Mouse (Mus musculus): ENCODE results near the gene Dnaaf3.
A peak's percentile ranks its signal among the peaks of the same experiment; 100 is the strongest.

Gene Dnaaf3

DNA sequence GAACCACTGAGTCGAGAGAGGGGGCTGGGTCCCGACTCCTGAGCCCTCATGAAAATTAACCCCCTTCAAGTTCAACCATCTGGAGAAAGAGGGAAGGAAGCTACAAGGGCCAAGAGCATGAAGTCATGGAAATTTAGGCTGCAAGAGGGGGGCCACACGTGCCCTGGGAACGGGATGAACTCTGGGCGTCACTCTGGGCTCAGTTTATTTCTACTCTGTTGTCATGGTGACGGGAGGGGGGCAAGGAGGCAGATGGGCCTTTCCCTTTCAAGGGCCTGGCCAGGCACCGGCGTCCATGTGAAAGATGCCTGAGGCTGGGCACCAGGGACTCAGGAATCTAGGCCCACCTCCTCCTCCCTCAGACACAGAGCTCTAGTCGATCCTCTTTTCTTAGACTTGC is 34.0 kb downstream of the Dnaaf3 start:
- no peak for DNase-seq

DNA sequence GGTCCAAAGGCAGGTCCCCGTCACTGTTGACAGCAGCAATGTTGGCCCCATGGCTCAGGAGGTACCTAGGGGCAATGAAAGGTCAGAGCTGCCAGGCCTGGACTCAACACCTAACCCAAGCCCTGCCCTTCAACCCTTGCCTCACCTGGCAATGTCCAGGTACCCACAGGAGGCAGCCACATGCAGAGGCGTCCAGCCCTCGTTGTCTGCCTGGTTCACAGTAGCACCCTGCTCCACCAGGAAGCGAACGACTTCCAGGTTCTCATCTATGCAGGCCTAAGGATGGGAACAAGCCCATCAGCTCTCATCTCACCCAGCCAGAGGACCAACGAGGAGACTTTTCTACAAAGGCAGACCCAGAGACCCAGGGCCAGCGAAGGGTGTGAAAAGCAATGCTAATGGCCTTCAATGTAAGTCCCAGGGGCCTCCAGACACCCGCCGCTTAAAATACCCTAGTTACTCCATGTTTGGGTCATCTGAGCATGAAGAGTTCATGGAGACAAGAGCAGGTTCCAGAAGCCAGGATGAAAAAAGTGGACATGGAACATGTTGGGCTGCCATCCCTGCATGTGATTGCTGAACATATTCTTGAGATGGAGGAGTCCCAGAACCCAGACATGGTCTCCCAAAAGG is 34.9 kb downstream of the Dnaaf3 start:
- DNase-seq, result no peak

DNA sequence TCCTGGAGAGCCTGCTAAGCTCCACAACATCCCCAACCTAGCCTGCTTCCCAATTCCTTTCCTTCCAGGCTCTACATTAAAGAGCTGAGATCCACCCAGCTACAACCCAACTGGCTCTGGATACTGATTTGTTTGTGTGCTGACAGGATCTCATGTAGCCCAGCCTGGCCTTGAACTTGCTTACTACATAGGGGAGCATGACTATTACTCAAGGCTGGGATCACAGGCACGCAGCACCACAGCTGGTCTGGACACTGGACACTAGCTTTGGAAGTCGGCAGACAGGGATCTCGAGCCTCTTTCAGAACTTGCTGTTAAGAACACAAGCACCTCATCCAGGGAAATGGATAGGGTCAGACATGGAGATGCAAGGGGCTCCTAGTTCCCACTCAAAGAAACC is 35.8 kb downstream of the Dnaaf3 start:
- DNase-seq, result no peak

DNA sequence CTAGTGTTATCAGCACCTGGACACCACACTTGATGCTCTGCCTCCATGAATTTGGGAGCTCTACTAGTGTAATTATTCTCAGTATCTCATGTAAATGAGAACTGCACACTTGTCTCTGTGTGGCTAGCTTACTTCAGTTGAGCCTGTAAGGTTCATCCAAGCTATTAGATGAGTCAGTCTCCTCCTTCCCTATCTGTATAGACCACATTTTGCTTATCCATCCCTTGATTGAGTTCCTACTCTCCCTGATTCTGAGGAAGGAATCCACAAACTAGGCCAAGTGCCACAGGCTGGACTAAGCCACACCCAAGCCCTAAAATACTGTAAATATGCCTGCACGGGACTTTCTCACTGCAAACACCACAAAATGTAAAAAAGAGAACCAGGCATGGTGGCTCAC is 38.3 kb downstream of the Dnaaf3 start:
- no peak for DNase-seq

DNA sequence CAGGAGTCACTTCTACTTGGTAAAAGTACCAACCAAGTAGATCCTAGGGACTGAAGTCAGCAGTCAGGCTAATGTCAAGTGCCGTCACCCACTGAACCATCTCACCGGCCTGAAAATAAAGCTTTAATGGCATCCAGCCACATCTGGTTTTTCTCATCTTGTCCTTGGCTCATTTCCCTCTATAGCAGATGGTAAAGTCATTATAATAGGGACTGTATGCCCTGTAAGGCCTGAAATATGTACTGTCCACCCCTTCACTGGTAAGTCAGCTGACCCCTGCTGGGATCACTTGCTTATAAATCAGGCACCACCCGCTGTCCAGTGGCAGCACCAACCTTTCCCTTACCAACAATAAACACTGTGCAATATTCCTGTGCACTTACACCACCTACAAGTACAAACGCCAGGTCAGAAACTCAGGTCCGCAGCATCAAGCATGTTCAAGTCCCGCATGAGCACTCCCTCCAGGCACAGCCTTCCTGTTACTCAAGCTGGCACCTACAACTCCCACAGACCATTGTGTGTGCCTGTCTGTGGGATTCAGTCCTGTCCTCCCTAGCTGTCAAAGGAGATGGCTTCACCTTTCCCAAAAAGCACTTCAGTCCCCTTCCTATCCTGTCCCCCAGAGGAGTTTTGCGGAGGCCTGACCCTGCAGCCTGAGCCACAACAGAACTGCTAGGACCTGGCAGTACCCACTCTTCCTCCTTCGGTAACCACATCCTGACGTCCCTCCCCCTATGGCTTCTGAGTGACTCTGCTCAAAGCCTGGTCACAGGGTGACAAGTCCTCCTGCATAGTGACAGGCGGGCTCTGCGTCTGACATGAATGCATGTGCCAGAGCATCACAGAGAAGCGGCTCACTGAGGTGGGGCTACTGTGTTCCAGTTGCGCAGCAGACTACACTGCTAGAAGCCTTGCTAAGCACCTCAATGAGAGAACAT is 39.7 kb downstream of the Dnaaf3 start:
- no peak for DNase-seq

DNA sequence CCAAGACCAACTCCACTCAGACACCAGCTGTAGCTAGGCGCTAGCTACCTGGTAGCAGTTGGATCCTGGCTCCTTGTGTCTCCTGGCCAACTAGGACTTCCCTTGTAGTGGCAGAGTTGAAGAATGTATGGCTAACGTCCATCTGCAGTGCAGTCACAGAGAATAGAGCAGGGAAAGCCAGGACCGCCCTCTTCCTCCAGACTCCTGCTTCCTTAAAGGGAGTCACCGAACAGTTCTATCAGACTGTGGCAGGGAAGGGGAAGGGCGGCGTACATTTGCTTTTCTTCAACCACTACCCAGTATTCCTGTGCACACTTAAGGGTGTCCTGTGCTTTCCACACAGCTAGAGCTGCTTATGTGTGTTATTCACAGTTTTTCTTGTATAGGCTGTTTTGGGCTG is 40.9 kb downstream of the Dnaaf3 start:
- DNase-seq, result no peak

DNA sequence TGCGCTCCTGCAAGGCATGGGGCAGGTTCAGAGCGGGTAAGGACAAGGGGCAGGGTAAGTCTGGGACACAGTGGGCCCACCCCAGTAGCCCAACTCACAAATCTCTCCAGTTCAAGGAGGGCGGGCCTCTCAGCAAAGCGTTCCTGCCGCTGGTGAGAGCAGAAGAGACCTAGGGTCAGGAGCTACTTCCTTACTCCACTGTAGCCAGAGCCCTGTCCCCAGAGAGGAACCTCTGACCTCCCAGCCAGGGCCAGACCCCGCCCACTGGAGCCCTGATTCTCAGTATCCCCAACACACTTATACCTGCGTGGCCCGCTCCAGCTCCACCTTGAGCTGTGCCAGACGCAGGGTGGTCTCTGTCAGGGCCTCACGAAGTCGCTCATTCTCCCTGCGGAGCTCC is 50.0 kb downstream of the Dnaaf3 start:
- no peak for DNase-seq

DNA sequence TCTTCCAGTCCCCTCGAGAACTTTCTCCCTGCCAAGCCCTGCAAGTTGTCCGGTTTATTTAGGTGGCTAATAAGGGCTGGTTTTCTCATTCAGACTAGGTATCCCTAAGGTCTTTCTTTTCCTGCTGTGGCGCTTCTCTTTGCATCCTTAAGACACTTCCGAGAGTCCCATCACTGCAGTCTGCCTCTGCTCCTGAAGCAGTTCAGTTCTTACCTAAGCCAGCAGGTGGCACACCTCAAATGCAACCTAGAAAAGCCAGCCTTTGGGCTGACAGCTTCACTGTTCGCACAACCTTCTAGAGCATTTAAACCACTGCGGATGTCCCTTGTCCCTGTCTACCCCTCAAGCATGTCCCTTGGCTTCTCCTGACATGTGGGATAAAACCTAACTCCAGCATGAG is 52.6 kb downstream of the Dnaaf3 start:
- DNase-seq, result peak; percentile 64

DNA sequence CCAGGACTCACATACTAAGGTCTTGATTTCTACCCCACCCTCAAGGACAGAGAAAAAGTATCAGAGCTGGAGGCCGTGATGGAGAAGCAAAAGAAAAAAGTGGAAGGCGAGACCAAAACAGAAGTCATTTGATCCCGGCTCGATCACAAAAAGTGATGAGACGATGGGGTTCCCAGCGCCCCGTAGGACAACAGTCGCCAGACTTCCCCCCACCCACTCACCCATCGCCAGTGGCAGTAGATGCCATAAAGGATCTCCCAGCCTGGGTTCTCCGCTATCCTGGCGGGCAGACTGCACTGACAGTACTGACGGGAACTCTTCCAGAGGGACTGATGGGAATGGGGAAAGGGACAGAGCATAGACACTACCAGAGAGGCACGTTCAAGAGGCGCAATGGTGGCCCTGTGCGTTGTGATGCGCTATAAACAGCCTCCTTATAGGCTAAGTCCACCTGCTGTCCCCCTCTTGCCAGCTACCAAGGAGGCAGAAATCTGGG is 53.4 kb downstream of the Dnaaf3 start:
- DNase-seq, result no peak

DNA sequence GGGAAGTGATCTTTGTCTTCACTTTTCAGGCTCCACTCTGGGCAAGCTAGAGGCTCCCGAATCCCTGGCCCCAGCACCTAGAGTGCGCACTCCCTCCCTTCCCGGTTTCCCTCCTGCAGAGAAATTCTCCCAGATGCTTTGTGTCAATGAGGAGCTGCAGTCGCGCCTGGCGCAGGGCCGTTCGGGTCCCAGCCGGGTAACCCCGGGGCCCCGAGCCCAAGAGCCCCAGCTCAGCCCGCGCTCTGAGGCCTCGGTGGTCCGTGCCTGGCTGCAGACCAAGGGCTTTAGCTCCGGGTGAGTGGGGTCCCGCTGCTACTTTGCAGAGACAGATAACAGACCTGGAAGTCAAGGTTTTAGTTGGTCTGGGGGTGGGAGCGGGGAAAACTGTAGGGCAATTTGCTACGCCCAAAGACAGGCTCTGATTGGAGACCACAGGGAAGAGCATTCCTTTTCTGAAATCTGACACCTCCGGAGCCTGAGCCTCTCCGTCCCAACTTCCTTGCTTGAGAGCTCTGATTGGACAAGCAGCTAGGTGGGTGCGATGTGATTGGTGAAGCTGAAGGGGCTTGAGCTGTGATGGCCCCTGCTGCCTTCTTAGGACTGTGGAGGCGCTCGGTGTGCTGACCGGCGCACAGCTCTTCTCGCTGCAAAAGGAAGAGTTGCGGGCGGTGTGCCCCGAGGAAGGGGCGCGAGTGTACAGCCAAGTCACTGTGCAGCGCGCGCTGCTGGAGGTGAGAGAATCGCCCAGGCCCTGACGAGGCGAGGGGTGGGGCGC is 54.0 kb downstream of the Dnaaf3 start:
- no peak for DNase-seq

DNA sequence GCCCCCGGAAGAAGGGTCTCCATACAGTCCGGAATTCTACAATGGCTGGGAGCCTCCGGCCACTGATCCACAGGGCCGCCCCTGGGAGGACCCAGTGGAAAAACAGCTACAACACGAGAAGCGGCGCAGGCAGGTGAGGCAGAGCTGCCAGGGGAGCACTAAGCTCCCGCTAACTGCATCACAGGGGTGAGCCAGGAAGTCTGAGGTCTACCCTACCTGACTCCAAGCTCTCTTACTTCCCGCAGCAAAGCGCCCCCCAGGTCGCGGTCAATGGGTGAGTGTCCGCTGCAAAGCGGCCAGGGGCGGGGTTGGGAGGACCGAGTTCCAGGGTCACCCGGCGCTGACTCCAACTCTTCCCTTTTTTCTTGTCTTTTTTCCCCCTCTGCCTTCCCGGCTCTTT is 58.3 kb downstream of the Dnaaf3 start:
- no peak for DNase-seq
